Mouse (Mus musculus): Measurements from ENCODE around the gene Vmn1r189. TPM values are rescaled to one million over a fixed set of nuclear protein-coding genes. Genes with fewer than 3 reads are reported as not detected.
"Not testable (repeated sequence)": the region's sequence is repeated elsewhere in the genome, so short reads cannot be mapped to it uniquely, and the experiment has no call there.

Vmn1r189 gene
- not detected in 2 replicates for polyA plus RNA-seq (2015; fragmentation: Nextera tagmentation; extraction: Ambion mirVana)

- H3K4me1 ChIP-seq (replicated peaks); H3K4me3 ChIP-seq (replicated peaks); H3K9ac ChIP-seq; ATAC-seq (ENCODE audit: low read depth); H3K36me3 ChIP-seq; H3K27ac ChIP-seq; DNase-seq; H3K4me2 ChIP-seq; H3K27me3 ChIP-seq; H3K9me3 ChIP-seq (replicated peaks): not testable (repeated sequence)
- 49% methylated on average over 2 of the region's 2 CpGs for WGBS (ENCODE audit: insufficient replicate concordance)
Measured at GRCm38 (mm10) chr13:22105724-22106123, at the start of gene Vmn1r189. Gene Vmn1r189, minus strand, starts transcription at chr13:22105824.

- not testable (repeated sequence) for H3K36me3 ChIP-seq; ATAC-seq (ENCODE audit: low read depth); H3K4me1 ChIP-seq (replicated peaks); H3K9me3 ChIP-seq (replicated peaks); H3K27me3 ChIP-seq; H3K4me3 ChIP-seq (replicated peaks); DNase-seq; H3K4me2 ChIP-seq; H3K9ac ChIP-seq; H3K27ac ChIP-seq
- WGBS (ENCODE audit: insufficient replicate concordance): 52% methylated on average over 5 of the region's 5 CpGs
Measured at GRCm38 (mm10) chr13:22136495-22137293, 31.1 kb upstream of the Vmn1r189 start.

GRCm38 (mm10) chr13:22084140-22084539 is 21.5 kb downstream of the Vmn1r189 start, which contains the start of gene Vmn1r188:
Gene Vmn1r188, plus strand, starts transcription at chr13:22084440.
- 50% methylated on average over 1 of the region's 1 CpGs for WGBS (ENCODE audit: insufficient replicate concordance)
- H3K4me2 ChIP-seq; H3K4me1 ChIP-seq (replicated peaks); H3K36me3 ChIP-seq; DNase-seq; H3K27ac ChIP-seq; H3K4me3 ChIP-seq (replicated peaks); H3K9me3 ChIP-seq (replicated peaks); H3K27me3 ChIP-seq; H3K9ac ChIP-seq; ATAC-seq (ENCODE audit: low read depth): not testable (repeated sequence)

- Histone ChIP-seq H3K4me1 (replicated peaks) (no peaks in the 10 kb centered on the region), H3K4me3 (replicated peaks) (no peak overlapping the region), H3K36me3 (no peaks in the 10 kb centered on the region), H3K9me3 (replicated peaks) (no peaks in the 10 kb centered on the region), H3K9ac (no peak overlapping the region), H3K27ac (no peak overlapping the region), H3K27me3 (no peaks in the 10 kb centered on the region), H3K4me2 (no peak overlapping the region)
- 35% methylated on average over 1 of the region's 1 CpGs for WGBS (ENCODE audit: insufficient replicate concordance)
- DNase-seq (no peak), ATAC-seq (ENCODE audit: low read depth) (no peak)
Measured at GRCm38 (mm10) chr13:22063468-22063867, 42.2 kb downstream of the Vmn1r189 start.

GRCm38 (mm10) chr13:22061422-22061821 is 44.2 kb downstream of the Vmn1r189 start:
- ATAC-seq (ENCODE audit: low read depth) (no peak), DNase-seq (no peak)
- Histone ChIP-seq H3K9me3 (replicated peaks) (no peaks in the 10 kb centered on the region), H3K27me3 (no peaks in the 10 kb centered on the region), H3K4me3 (replicated peaks) (no peak overlapping the region), H3K4me2 (no peak overlapping the region), H3K4me1 (replicated peaks) (no peaks in the 10 kb centered on the region), H3K36me3 (no peaks in the 10 kb centered on the region), H3K27ac (no peak overlapping the region), H3K9ac (no peak overlapping the region)
- 49% methylated on average over 1 of the region's 1 CpGs for WGBS (ENCODE audit: insufficient replicate concordance)

- H3K4me2 ChIP-seq: no peak overlapping the region
- 82% methylated on average over 1 of the region's 1 CpGs for WGBS (ENCODE audit: insufficient replicate concordance)
Measured at GRCm38 (mm10) chr13:22053754-22054153, 51.9 kb downstream of the Vmn1r189 start.

GRCm38 (mm10) chr13:22051523-22051859 is 54.1 kb downstream of the Vmn1r189 start:
- Histone ChIP-seq H3K9me3 (replicated peaks) (no peaks in the 10 kb centered on the region), H3K4me1 (replicated peaks) (peaks cover 36% of the 10 kb centered on the region), H3K27me3 (no peaks in the 10 kb centered on the region), H3K4me3 (replicated peaks) (peak overlapping the region; percentile 65), H3K27ac (peak overlapping the region; percentile 70; the same call in 1 of the 2 replicates), H3K4me2 (peak overlapping the region; percentile 85), H3K9ac (peak overlapping the region; percentile 77), H3K36me3 (no peaks in the 10 kb centered on the region)
- ATAC-seq (ENCODE audit: low read depth) (no peak), DNase-seq (no peak)
- whole genome bisulfite sequencing (ENCODE audit: insufficient replicate concordance): 6% methylated on average over 5 of the region's 5 CpGs

More at GRCm38 (mm10) chr13:22053754-22054153, 51.9 kb downstream of the Vmn1r189 start:
- DNase-seq: no peak
- no peaks in the 10 kb centered on the region for H3K27me3 ChIP-seq
- no peak overlapping the region for H3K27ac ChIP-seq
- peaks cover 32% of the 10 kb centered on the region for H3K4me1 ChIP-seq (replicated peaks)
- no peaks in the 10 kb centered on the region for H3K36me3 ChIP-seq
- no peak for ATAC-seq (ENCODE audit: low read depth)
- no peak overlapping the region for H3K9ac ChIP-seq
- H3K4me3 ChIP-seq (replicated peaks): no peak overlapping the region
- no peaks in the 10 kb centered on the region for H3K9me3 ChIP-seq (replicated peaks)

- Histone ChIP-seq H3K4me1 (replicated peaks) (peaks cover 42% of the 10 kb centered on the region), H3K9ac (peak overlapping the region; percentile 77), H3K4me2 (peak overlapping the region; percentile 85), H3K9me3 (replicated peaks) (no peaks in the 10 kb centered on the region), H3K27ac (peak overlapping the region; percentile 74), H3K36me3 (no peaks in the 10 kb centered on the region), H3K27me3 (no peaks in the 10 kb centered on the region), H3K4me3 (replicated peaks) (peak overlapping the region; percentile 65)
- WGBS (ENCODE audit: insufficient replicate concordance): under 1% methylated on average over 52 of the region's 52 CpGs
- DNase-seq: peak; percentile 93
- peak; percentile 96 for ATAC-seq (ENCODE audit: low read depth)
Measured at GRCm38 (mm10) chr13:22050591-22051522, 54.8 kb downstream of the Vmn1r189 start.

Small RNA genes within 50 kb of the gene (microRNA-seq; reads per million reads assigned to microRNA genes)
- not detected for gene Gm26300

Other genes with a start within 250 kb of the Vmn1r189 start
- 0.89 and 1.0 TPM in 2 replicates for gene Zfp184, start 160.7 kb downstream of the Vmn1r189 start, polyA plus RNA-seq (2015; fragmentation: Nextera tagmentation; extraction: Ambion mirVana)
- not detected in 2 replicates for gene Pom121l2, start 124.6 kb downstream of the Vmn1r189 start, polyA plus RNA-seq (2015; fragmentation: Nextera tagmentation; extraction: Ambion mirVana)
- 0.25 and 0.39 TPM in 2 replicates for gene Prss16, start 96.1 kb downstream of the Vmn1r189 start, polyA plus RNA-seq (2015; fragmentation: Nextera tagmentation; extraction: Ambion mirVana)
- gene Hist1h2ah, start 70.3 kb downstream of the Vmn1r189 start, polyA plus RNA-seq (2015; fragmentation: Nextera tagmentation; extraction: Ambion mirVana): 3.6 and 18.3 TPM in 2 replicates
- 3.5 and 3.7 TPM in 2 replicates for gene Hist1h2bk, start 70.0 kb downstream of the Vmn1r189 start, polyA plus RNA-seq (2015; fragmentation: Nextera tagmentation; extraction: Ambion mirVana)
- 38.8 and 52.6 TPM in 2 replicates for gene Hist1h4i, start 64.5 kb downstream of the Vmn1r189 start, polyA plus RNA-seq (2015; fragmentation: Nextera tagmentation; extraction: Ambion mirVana)
- 17.9 and 18.6 TPM in 2 replicates for gene Hist1h2ag, start 62.9 kb downstream of the Vmn1r189 start, polyA plus RNA-seq (2015; fragmentation: Nextera tagmentation; extraction: Ambion mirVana)
- gene Hist1h2bj, start 62.6 kb downstream of the Vmn1r189 start, polyA plus RNA-seq (2015; fragmentation: Nextera tagmentation; extraction: Ambion mirVana): 11.6 and 16.7 TPM in 2 replicates
- gene Vmn1r188, start 21.4 kb downstream of the Vmn1r189 start, polyA plus RNA-seq (2015; fragmentation: Nextera tagmentation; extraction: Ambion mirVana): not detected in 2 replicates
- not detected in 2 replicates for gene Vmn1r191, start 78.1 kb upstream of the Vmn1r189 start, polyA plus RNA-seq (2015; fragmentation: Nextera tagmentation; extraction: Ambion mirVana)
- not detected in 2 replicates for gene Vmn1r192, start 85.3 kb upstream of the Vmn1r189 start, polyA plus RNA-seq (2015; fragmentation: Nextera tagmentation; extraction: Ambion mirVana)
- not detected in 2 replicates for gene Vmn1r193, start 117.3 kb upstream of the Vmn1r189 start, polyA plus RNA-seq (2015; fragmentation: Nextera tagmentation; extraction: Ambion mirVana)
- not detected in 2 replicates for gene Vmn1r194, start 138.4 kb upstream of the Vmn1r189 start, polyA plus RNA-seq (2015; fragmentation: Nextera tagmentation; extraction: Ambion mirVana)
- gene Vmn1r195, start 164.7 kb upstream of the Vmn1r189 start, polyA plus RNA-seq (2015; fragmentation: Nextera tagmentation; extraction: Ambion mirVana): not detected in 2 replicates
- not detected in 2 replicates for gene Vmn1r196, start 184.1 kb upstream of the Vmn1r189 start, polyA plus RNA-seq (2015; fragmentation: Nextera tagmentation; extraction: Ambion mirVana)
- not detected in 2 replicates for gene Vmn1r197, start 218.8 kb upstream of the Vmn1r189 start, polyA plus RNA-seq (2015; fragmentation: Nextera tagmentation; extraction: Ambion mirVana)
- not detected in 2 replicates for gene Vmn1r198, start 244.5 kb upstream of the Vmn1r189 start, polyA plus RNA-seq (2015; fragmentation: Nextera tagmentation; extraction: Ambion mirVana)

Data from liver, embryonic 13.5 days (tissue).